Mouse (Mus musculus): ENCODE measurements around the gene Arf3. TPM values are rescaled to one million over a fixed set of nuclear protein-coding genes. Genes with fewer than 3 reads are reported as not detected.
A peak's percentile ranks its signal among the peaks of the same experiment; 100 is the strongest.

Arf3 gene
- polyA plus RNA-seq, 1 experiment from 2014 or later = 25.3 TPM

DNA sequence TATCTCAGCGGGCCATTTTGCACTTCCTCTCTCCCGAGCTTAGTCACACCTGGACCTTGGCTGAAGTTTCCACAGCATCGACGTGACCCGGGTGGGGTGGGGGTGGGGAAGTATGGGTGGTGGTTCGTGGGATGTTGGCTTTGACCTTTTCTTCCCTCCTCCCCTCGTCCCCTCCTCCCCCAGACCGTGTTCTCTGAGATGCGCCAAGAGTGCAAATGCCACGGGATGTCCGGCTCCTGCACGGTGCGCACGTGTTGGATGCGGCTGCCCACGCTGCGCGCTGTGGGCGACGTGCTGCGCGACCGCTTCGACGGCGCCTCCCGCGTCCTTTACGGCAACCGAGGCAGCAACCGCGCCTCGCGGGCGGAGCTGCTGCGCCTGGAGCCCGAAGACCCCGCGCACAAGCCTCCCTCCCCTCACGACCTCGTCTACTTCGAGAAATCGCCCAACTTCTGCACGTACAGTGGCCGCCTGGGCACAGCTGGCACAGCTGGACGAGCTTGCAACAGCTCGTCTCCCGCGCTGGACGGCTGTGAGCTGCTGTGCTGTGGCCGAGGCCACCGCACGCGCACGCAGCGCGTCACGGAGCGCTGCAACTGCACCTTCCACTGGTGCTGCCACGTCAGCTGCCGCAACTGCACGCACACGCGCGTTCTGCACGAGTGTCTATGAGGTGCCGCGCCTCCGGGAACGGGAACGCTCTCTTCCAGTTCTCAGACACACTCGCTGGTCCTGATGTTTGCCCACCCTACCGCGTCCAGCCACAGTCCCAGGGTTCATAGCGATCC lies 29.4 kb upstream of the Arf3 start:
- peak overlapping the region; percentile 30; the same call in 1 of the 2 replicates for H3K4me3 ChIP-seq (ENCODE audit: low read depth, low read length)
- no peak overlapping the region for H3K27ac ChIP-seq (ENCODE audit: low read depth, low read length)
- H3K9ac ChIP-seq (ENCODE audit: low read depth, low read length) = no peak overlapping the region
- peak overlapping the region; percentile 23 for H3K4me2 ChIP-seq
- no peak for DNase-seq (ENCODE audit: low spot score)
- 4% methylated on average over 75 of the region's 75 CpGs for WGBS
- ATAC-seq (replicated peaks; ENCODE audit: low FRiP score) = no peak
- H3K27me3 ChIP-seq (replicated peaks; ENCODE audit: control insufficient read depth, insufficient read depth, low read length) = peaks cover 100% of the 10 kb centered on the region
- H3K36me3 ChIP-seq (ENCODE audit: control insufficient read depth, insufficient read depth, low read length) = no peaks in the 10 kb centered on the region
- H3K9me3 ChIP-seq (ENCODE audit: control insufficient read depth, low read length) = no peaks in the 10 kb centered on the region
- H3K4me1 ChIP-seq (replicated peaks; ENCODE audit: control insufficient read depth, insufficient read depth, low read length) = peaks cover 11% of the 10 kb centered on the region

DNA sequence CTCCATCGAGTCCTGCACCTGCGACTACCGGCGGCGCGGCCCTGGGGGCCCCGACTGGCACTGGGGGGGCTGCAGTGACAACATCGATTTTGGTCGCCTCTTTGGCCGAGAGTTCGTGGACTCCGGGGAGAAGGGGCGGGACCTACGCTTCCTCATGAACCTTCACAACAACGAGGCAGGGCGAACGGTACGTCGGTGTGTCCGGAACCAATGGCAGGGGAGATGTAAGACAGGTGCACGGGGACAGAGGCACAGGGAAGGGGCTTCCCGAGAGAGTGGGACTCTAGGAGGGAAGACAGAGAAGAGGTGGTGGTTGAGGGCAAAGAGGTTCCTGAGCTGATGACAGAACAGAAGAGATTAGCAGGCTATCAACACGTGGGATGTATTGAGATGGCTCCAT lies 28.8 kb upstream of the Arf3 start:
- WGBS = 4% methylated on average over 23 of the region's 23 CpGs
- H3K4me3 ChIP-seq (ENCODE audit: low read depth, low read length) = 0 out of 2 replicates have a peak overlapping the region, but pooled peaks have one; percentile 6

DNA sequence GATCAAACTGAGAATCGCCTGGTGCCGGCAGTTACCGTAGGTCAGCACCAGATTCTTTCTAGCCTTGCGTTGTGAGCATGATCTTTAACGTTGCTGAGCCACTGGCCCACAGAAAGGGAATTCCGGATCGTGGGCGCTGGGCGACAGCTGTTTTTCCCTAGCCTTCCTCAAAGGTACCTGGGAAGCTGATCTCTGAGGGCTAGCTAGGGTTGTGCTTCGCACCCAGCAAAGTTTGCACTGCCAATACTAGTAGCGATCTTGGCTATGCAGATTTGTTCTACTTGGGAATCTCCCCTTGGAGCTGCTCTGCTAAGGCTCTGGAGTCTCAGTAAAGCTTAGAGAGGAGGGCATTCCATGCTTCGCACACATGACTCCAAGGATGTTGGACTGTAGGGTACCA lies 28.2 kb upstream of the Arf3 start:
- ATAC-seq (replicated peaks; ENCODE audit: low FRiP score) (no peak), DNase-seq (ENCODE audit: low spot score) (no peak)
- Histone ChIP-seq H3K36me3 (ENCODE audit: control insufficient read depth, insufficient read depth, low read length) (no peaks in the 10 kb centered on the region), H3K9me3 (ENCODE audit: control insufficient read depth, low read length) (no peaks in the 10 kb centered on the region), H3K4me3 (ENCODE audit: low read depth, low read length) (peak overlapping the region; percentile 25; the same call in 1 of the 2 replicates), H3K27ac (ENCODE audit: low read depth, low read length) (no peak overlapping the region), H3K4me2 (no peak overlapping the region; the same call in 1 of the 2 replicates), H3K9ac (ENCODE audit: low read depth, low read length) (no peak overlapping the region), H3K27me3 (replicated peaks; ENCODE audit: control insufficient read depth, insufficient read depth, low read length) (peaks cover 96% of the 10 kb centered on the region), H3K4me1 (replicated peaks; ENCODE audit: control insufficient read depth, insufficient read depth, low read length) (peaks cover 11% of the 10 kb centered on the region)
- WGBS = 4% methylated on average over 12 of the region's 12 CpGs

More for the DNA sequence above, 28.8 kb upstream of the Arf3 start:
- no peak overlapping the region for H3K4me2 ChIP-seq
- peaks cover 99% of the 10 kb centered on the region for H3K27me3 ChIP-seq (replicated peaks; ENCODE audit: control insufficient read depth, insufficient read depth, low read length)
- H3K27ac ChIP-seq (ENCODE audit: low read depth, low read length) = no peak overlapping the region
- H3K36me3 ChIP-seq (ENCODE audit: control insufficient read depth, insufficient read depth, low read length) = no peaks in the 10 kb centered on the region
- ATAC-seq (replicated peaks; ENCODE audit: low FRiP score) = no peak
- no peaks in the 10 kb centered on the region for H3K9me3 ChIP-seq (ENCODE audit: control insufficient read depth, low read length)
- DNase-seq (ENCODE audit: low spot score) = no peak
- H3K4me1 ChIP-seq (replicated peaks; ENCODE audit: control insufficient read depth, insufficient read depth, low read length) = peaks cover 11% of the 10 kb centered on the region
- H3K9ac ChIP-seq (ENCODE audit: low read depth, low read length) = no peak overlapping the region

DNA sequence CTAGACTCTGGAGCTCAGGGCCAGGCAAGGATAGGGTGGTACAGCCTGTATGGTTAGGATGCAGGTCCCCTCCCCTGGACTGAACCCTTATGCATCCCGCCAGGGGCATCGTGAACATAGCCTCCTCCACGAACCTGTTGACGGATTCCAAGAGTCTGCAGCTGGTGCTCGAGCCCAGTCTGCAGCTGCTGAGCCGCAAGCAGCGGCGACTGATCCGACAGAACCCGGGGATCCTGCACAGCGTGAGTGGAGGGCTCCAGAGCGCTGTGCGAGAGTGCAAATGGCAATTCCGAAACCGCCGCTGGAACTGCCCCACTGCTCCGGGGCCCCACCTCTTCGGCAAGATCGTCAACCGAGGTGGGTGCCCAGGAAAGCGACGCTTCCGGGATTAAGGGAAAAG lies 27.7 kb upstream of the Arf3 start:
- no peaks in the 10 kb centered on the region for H3K36me3 ChIP-seq (ENCODE audit: control insufficient read depth, insufficient read depth, low read length)
- peaks cover 11% of the 10 kb centered on the region for H3K4me1 ChIP-seq (replicated peaks; ENCODE audit: control insufficient read depth, insufficient read depth, low read length)
- H3K9ac ChIP-seq (ENCODE audit: low read depth, low read length) = no peak overlapping the region
- no peak for ATAC-seq (replicated peaks; ENCODE audit: low FRiP score)
- no peak for DNase-seq (ENCODE audit: low spot score)
- no peaks in the 10 kb centered on the region for H3K9me3 ChIP-seq (ENCODE audit: control insufficient read depth, low read length)
- H3K4me3 ChIP-seq (ENCODE audit: low read depth, low read length) = peak overlapping the region; percentile 25; the same call in 1 of the 2 replicates
- H3K27ac ChIP-seq (ENCODE audit: low read depth, low read length) = no peak overlapping the region
- no peak overlapping the region; the same call in 1 of the 2 replicates for H3K4me2 ChIP-seq
- WGBS = 2% methylated on average over 23 of the region's 23 CpGs
- H3K27me3 ChIP-seq (replicated peaks; ENCODE audit: control insufficient read depth, insufficient read depth, low read length) = peaks cover 93% of the 10 kb centered on the region

DNA sequence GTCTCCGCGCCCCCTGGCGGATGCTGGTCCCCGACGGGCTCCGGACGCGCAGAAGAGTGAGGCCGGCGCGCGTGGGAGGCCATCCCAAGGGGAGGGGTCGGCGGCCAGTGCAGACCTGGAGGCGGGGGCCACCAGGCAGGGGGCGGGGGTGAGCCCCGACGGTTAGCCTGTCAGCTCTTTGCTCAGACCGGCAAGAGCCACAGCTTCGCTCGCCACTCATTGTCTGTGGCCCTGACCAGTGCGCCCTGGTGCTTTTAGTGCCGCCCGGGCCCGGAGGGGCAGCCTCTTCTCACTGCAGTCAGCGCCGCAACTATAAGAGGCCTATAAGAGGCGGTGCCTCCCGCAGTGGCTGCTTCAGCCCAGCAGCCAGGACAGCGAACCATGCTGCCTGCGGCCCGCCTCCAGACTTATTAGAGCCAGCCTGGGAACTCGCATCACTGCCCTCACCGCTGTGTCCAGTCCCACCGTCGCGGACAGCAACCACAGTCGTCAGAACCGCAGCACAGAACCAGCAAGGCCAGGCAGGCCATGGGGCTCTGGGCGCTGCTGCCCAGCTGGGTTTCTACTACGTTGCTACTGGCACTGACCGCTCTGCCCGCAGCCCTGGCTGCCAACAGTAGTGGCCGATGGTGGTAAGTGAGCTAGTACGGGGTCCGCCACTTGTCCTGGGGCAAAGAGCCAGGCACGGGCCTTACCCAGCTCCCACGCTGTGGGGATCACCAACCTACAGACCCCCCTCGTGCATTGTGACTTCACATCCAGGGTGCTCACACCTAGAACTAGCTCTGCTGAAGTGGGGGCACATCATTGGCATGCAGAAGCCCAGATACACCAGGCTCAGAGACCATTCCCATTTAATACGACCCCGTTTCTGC lies 26.9 kb upstream of the Arf3 start, which contains the start of gene Wnt1:
Gene Wnt1, plus strand, starts transcription at position 197 of the 875 bp plus-strand sequence.
- Histone ChIP-seq H3K4me2 (peak within 1 kb of the TSS; percentile 3; the same call in 1 of the 2 replicates), H3K27ac (ENCODE audit: low read depth, low read length) (no peak within 1 kb of the TSS), H3K4me3 (ENCODE audit: low read depth, low read length) (peak within 1 kb of the TSS; percentile 25; the same call in 1 of the 2 replicates), H3K36me3 (ENCODE audit: control insufficient read depth, insufficient read depth, low read length) (no peaks in the 10 kb centered on the region), H3K27me3 (replicated peaks; ENCODE audit: control insufficient read depth, insufficient read depth, low read length) (peaks cover 93% of the 10 kb centered on the region), H3K9me3 (ENCODE audit: control insufficient read depth, low read length) (no peaks in the 10 kb centered on the region), H3K9ac (ENCODE audit: low read depth, low read length) (no peak within 1 kb of the TSS), H3K4me1 (replicated peaks; ENCODE audit: control insufficient read depth, insufficient read depth, low read length) (peaks cover 11% of the 10 kb centered on the region)
- 6% methylated on average over 50 of the region's 51 CpGs for WGBS
- no peak; the same call in 1 of the 2 replicates for ATAC-seq (replicated peaks; ENCODE audit: low FRiP score)
- DNase-seq (ENCODE audit: low spot score) = peak; percentile 64

DNA sequence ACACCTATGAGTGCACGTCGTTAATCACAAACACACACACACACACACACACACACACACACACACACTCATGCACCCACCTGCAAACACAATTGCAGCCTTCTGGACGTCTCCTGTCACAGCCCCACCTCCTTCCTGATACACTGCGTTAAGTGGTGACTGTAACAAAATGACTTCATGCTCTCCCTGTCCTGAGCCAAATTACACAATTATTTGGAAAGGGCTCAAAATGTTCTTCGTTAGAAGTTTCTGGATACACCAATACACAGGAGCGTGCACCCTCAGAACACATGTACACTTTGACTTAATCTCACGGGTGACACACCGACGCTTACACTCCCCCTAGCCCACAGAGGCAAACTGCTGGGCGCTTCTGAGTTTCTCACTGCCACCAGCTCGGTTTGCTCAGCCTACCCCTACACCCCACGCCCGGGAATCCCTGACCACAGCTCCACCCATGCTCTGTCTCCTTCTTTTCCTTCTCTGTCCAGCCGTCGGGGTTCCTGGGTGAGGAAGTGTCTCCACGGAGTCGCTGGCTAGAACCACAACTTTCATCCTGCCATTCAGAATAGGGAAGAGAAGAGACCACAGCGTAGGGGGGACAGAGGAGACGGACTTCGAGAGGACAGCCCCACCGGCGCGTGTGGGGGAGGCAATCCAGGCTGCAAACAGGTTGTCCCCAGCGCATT lies 26.1 kb upstream of the Arf3 start:
- Histone ChIP-seq H3K9ac (ENCODE audit: low read depth, low read length) (no peak overlapping the region), H3K9me3 (ENCODE audit: control insufficient read depth, low read length) (no peaks in the 10 kb centered on the region), H3K4me2 (0 out of 2 replicates have a peak overlapping the region, but pooled peaks have one; percentile 3), H3K27ac (ENCODE audit: low read depth, low read length) (no peak overlapping the region), H3K36me3 (ENCODE audit: control insufficient read depth, insufficient read depth, low read length) (no peaks in the 10 kb centered on the region), H3K4me3 (ENCODE audit: low read depth, low read length) (no peak overlapping the region), H3K27me3 (replicated peaks; ENCODE audit: control insufficient read depth, insufficient read depth, low read length) (peaks cover 90% of the 10 kb centered on the region), H3K4me1 (replicated peaks; ENCODE audit: control insufficient read depth, insufficient read depth, low read length) (peaks cover 11% of the 10 kb centered on the region)
- ATAC-seq (replicated peaks; ENCODE audit: low FRiP score) (no peak), DNase-seq (ENCODE audit: low spot score) (no peak)
- WGBS = 11% methylated on average over 24 of the region's 24 CpGs

DNA sequence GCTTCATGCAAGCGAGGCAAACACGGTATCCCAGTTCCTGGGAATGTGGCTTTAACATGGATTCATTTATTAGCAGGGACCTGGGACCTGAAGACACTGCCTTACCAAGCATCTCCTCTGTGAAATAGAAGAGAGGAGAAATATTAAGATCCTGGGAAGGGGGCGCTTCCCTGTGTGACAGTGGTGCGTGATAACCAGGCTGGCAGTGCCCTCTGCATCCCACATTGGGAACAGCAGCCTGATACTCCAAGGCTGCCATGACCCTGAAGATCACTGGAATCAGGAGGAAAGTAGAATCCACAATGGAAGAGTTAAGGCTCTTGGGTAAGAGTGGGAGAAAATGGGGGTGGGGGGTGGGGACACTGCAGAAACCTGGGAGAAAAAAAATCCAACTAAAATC lies 24.9 kb upstream of the Arf3 start:
- no peak for ATAC-seq (replicated peaks; ENCODE audit: low FRiP score)
- Histone ChIP-seq H3K9me3 (ENCODE audit: control insufficient read depth, low read length) (no peaks in the 10 kb centered on the region), H3K36me3 (ENCODE audit: control insufficient read depth, insufficient read depth, low read length) (no peaks in the 10 kb centered on the region), H3K27me3 (replicated peaks; ENCODE audit: control insufficient read depth, insufficient read depth, low read length) (peaks cover 78% of the 10 kb centered on the region), H3K27ac (ENCODE audit: low read depth, low read length) (no peak overlapping the region), H3K9ac (ENCODE audit: low read depth, low read length) (no peak overlapping the region), H3K4me2 (no peak overlapping the region), H3K4me3 (ENCODE audit: low read depth, low read length) (no peak overlapping the region), H3K4me1 (replicated peaks; ENCODE audit: control insufficient read depth, insufficient read depth, low read length) (peaks cover 11% of the 10 kb centered on the region)
- no peak for DNase-seq (ENCODE audit: low spot score)
- 42% methylated on average over 4 of the region's 4 CpGs for whole genome bisulfite sequencing

DNA sequence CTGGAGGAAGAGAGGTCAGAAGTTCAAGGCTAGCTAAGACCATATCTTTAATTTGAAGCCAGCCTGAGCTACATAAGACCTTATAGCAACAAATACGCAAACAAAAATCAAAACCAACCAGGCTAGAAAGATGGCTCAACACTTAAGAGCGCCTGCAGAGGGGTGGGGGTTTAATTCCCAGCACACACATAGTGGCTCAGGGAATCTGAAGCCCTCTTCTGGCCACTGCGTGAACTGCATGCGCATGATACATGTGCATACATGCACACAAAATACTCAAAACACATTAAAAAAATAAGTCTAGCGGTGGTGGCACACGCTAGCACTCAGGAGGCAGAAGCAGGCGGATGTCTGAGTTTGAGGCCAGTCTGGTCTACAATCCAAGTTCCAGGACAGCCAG lies 22.7 kb upstream of the Arf3 start:
- H3K4me3 ChIP-seq (ENCODE audit: low read depth, low read length) = no peak overlapping the region
- WGBS = 30% methylated on average over 7 of the region's 7 CpGs
- H3K4me2 ChIP-seq = no peak overlapping the region
- ATAC-seq (replicated peaks; ENCODE audit: low FRiP score) = no peak
- no peaks in the 10 kb centered on the region for H3K36me3 ChIP-seq (ENCODE audit: control insufficient read depth, insufficient read depth, low read length)
- H3K9me3 ChIP-seq (ENCODE audit: control insufficient read depth, low read length) = no peaks in the 10 kb centered on the region
- peaks cover 71% of the 10 kb centered on the region for H3K27me3 ChIP-seq (replicated peaks; ENCODE audit: control insufficient read depth, insufficient read depth, low read length)
- no peak for DNase-seq (ENCODE audit: low spot score)
- no peak overlapping the region for H3K9ac ChIP-seq (ENCODE audit: low read depth, low read length)
- peaks cover under 1% of the 10 kb centered on the region for H3K4me1 ChIP-seq (replicated peaks; ENCODE audit: control insufficient read depth, insufficient read depth, low read length)
- H3K27ac ChIP-seq (ENCODE audit: low read depth, low read length) = no peak overlapping the region
